Mouse (Mus musculus): ENCODE measurements around the gene Tfap2e. TPM values are rescaled to one million over a fixed set of nuclear protein-coding genes. Genes with fewer than 3 reads are reported as not detected.

The Tfap2e gene
- not detected in 2 replicates for polyA plus RNA-seq (2012; rRNA removed)

DNA sequence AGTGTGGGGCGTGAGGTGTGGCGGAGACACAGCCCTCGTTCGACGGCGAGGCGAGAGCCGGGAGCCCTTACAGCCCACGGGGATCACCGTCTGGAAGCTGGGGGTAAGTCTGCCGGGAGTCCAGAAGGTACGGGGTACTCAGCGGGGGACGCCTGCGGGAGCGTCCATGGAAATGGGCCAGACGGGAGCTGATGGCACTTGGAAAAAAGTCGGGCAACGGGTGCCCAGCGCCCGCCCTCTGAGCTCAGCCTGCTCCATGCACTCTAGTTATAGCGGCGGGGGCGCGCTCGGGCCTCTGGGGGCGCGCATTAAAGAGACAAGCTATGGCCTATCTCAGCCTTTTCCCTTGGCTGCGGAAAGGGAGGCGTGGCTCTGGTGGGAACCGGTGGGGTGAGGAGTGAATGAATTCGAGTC, at the start of gene Tfap2e:
Gene Tfap2e (minus strand): TSS at position 240 of the 414 bp plus-strand sequence.
- no peak for TF ChIP-seq CTCF (conservative IDR thresholded peaks at IDR 0.05; ENCODE audit: insufficient read depth, insufficient read length, low read depth, low read length)
- no peak for TF ChIP-seq POLR2A (IDR thresholded peaks at IDR 0.05; ENCODE audit: low read depth, low read length)
- H3K27me3 ChIP-seq (replicated peaks; ENCODE audit: control insufficient read depth, insufficient read depth, low read length): peaks cover 7% of the 10 kb centered on the region
- 2% methylated on average over 32 of the region's 32 CpGs for whole genome bisulfite sequencing

DNA sequence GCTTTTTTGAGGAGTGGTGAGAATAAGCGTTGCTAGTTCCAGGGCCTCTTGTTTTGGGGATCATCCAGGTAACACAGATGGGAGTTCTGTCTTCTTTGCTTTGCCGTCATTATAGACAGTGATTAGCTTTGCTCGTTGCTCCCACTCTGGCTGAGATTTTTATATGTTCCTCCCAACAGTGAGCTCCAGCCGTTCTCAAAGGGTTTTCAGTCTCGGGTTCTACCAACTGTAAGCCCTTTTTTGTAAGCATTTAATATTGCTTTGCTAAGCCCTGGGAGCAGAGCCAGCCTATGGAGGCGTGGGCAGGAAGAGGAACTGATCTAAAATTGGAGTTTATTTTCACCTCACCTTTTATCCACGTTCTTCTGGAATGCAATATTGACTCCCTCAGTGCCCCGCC, 47.0 kb upstream of the Tfap2e start:
- Histone ChIP-seq H3K27me3 (replicated peaks; ENCODE audit: control insufficient read depth, insufficient read depth, low read length) (no peaks in the 10 kb centered on the region), H3K4me3 (ENCODE audit: insufficient read depth, low read depth, low read length) (no peak overlapping the region), H3K36me3 (ENCODE audit: control insufficient read depth, insufficient read depth, low read length) (no peaks in the 10 kb centered on the region), H3K4me1 (ENCODE audit: control insufficient read depth, insufficient read depth, low read length) (no peaks in the 10 kb centered on the region), H3K27ac (ENCODE audit: insufficient read depth, low read depth, low read length) (no peak overlapping the region)
- no peak for DNase-seq
- no peak for TF ChIP-seq POLR2A (IDR thresholded peaks at IDR 0.05; ENCODE audit: low read depth, low read length)
- TF ChIP-seq CTCF (conservative IDR thresholded peaks at IDR 0.05; ENCODE audit: insufficient read depth, insufficient read length, low read depth, low read length): no peak
- 70% methylated on average over 8 of the region's 8 CpGs for WGBS

More for the DNA sequence above, at the start of gene Tfap2e:
- no peaks in the 10 kb centered on the region for H3K4me1 ChIP-seq (ENCODE audit: control insufficient read depth, insufficient read depth, low read length)
- peak within 1 kb of the TSS; percentile 34; the same call in 1 of the 2 replicates for H3K4me3 ChIP-seq (ENCODE audit: insufficient read depth, low read depth, low read length)
- no peaks in the 10 kb centered on the region for H3K36me3 ChIP-seq (ENCODE audit: control insufficient read depth, insufficient read depth, low read length)
- H3K27ac ChIP-seq (ENCODE audit: insufficient read depth, low read depth, low read length): no peak within 1 kb of the TSS
- no peak for DNase-seq

DNA sequence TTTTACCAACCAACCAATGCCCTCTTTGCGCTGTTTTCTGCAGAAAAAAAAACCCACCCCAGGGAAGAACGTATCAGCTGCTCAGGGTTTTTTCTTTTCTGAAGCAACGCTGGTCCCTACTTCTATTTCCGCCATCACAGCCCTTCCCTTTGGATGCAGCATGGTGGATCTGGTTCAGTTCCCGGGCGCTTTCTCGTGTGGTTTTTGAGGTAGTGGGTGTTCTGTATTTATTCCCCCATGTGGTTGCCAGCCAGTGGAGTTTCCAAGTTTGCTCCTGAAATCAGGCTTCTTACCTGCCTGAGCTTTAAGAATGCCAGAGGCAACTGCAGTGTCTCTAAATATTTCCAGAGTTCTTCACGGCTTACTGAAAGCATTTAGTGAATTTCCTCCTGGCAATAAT, 46.5 kb upstream of the Tfap2e start:
- H3K27ac ChIP-seq (ENCODE audit: insufficient read depth, low read depth, low read length): no peak overlapping the region
- no peak overlapping the region for H3K4me3 ChIP-seq (ENCODE audit: insufficient read depth, low read depth, low read length)
- no peak for DNase-seq
- H3K36me3 ChIP-seq (ENCODE audit: control insufficient read depth, insufficient read depth, low read length): no peaks in the 10 kb centered on the region
- H3K4me1 ChIP-seq (ENCODE audit: control insufficient read depth, insufficient read depth, low read length): no peaks in the 10 kb centered on the region
- TF ChIP-seq POLR2A (IDR thresholded peaks at IDR 0.05; ENCODE audit: low read depth, low read length) (no peak), CTCF (conservative IDR thresholded peaks at IDR 0.05; ENCODE audit: insufficient read depth, insufficient read length, low read depth, low read length) (no peak)
- 83% methylated on average over 8 of the region's 8 CpGs for WGBS
- H3K27me3 ChIP-seq (replicated peaks; ENCODE audit: control insufficient read depth, insufficient read depth, low read length): no peaks in the 10 kb centered on the region

DNA sequence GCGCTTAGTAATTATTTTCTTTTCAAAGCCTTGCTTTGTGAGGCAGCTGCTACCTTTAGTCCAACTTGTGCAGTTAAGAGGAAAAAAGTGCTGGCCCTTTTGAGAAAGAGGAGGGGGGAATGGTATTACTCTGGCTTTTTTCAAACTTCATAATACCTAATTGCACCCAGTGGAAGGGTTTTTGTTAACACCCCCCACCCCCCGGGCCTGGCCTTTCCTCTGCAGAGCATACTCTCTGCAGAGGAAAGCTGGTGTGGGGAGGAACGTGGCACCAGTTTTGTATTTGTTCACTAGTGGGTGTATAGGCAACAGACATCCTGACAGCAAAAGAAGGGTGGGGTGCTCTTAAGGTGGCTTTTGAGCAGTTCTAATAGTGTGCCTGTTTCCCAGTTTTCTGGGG, 45.8 kb upstream of the Tfap2e start:
- Histone ChIP-seq H3K27ac (ENCODE audit: insufficient read depth, low read depth, low read length) (no peak overlapping the region), H3K4me3 (ENCODE audit: insufficient read depth, low read depth, low read length) (no peak overlapping the region), H3K27me3 (replicated peaks; ENCODE audit: control insufficient read depth, insufficient read depth, low read length) (no peaks in the 10 kb centered on the region), H3K4me1 (ENCODE audit: control insufficient read depth, insufficient read depth, low read length) (no peaks in the 10 kb centered on the region), H3K36me3 (ENCODE audit: control insufficient read depth, insufficient read depth, low read length) (no peaks in the 10 kb centered on the region)
- 89% methylated on average over 3 of the region's 3 CpGs for WGBS
- no peak for TF ChIP-seq CTCF (conservative IDR thresholded peaks at IDR 0.05; ENCODE audit: insufficient read depth, insufficient read length, low read depth, low read length)
- TF ChIP-seq POLR2A (IDR thresholded peaks at IDR 0.05; ENCODE audit: low read depth, low read length): no peak
- DNase-seq: no peak

DNA sequence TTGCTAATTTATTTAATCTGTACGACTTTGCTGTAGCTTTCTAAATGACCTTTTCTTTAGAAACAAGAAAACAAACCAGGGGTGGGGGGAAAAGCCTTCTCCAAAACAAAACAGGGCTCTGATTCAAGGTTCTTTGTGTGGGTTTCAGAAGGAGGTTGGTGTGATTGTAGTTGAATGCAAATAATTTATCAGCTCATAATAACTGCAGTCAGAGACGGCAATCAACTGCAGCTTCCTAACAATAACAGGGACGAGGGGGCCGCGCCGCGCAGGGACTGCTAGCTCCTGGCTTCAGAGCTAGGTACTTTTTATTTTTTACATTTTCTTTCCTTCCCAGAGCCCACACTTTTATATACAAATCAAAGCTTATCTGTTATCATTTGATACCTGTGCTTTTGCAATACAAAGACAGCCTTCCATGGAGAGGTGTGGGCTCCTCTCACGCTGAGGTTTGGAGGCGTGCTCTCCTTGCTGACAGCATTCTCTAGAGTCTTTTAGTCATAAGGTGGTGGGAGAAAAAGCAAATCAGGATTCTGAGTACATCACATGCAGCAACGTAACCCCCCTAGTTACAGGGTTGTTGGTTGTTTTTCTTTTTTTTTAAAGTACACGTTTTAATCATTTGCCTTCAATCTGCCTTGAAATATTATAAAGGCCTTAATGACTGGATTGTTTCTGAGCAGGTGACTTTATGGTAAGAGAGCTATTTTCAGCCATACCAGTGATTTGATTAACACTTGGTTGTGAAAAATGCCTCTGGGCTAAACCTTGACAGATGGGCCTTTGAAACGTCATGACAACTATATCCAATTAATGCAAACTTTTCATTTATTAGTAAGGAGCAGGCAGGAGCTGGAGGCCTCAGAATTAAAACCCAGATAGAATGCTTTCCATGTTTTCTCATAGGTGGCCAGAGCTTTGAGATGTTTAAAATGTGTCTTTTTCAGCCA, 44.1 kb upstream of the Tfap2e start:
- Histone ChIP-seq H3K4me1 (ENCODE audit: control insufficient read depth, insufficient read depth, low read length) (no peaks in the 10 kb centered on the region), H3K27me3 (replicated peaks; ENCODE audit: control insufficient read depth, insufficient read depth, low read length) (no peaks in the 10 kb centered on the region), H3K36me3 (ENCODE audit: control insufficient read depth, insufficient read depth, low read length) (no peaks in the 10 kb centered on the region), H3K4me3 (ENCODE audit: insufficient read depth, low read depth, low read length) (no peak overlapping the region), H3K27ac (ENCODE audit: insufficient read depth, low read depth, low read length) (no peak overlapping the region)
- no peak for TF ChIP-seq CTCF (conservative IDR thresholded peaks at IDR 0.05; ENCODE audit: insufficient read depth, insufficient read length, low read depth, low read length)
- TF ChIP-seq POLR2A (IDR thresholded peaks at IDR 0.05; ENCODE audit: low read depth, low read length): no peak
- DNase-seq: no peak
- WGBS: 78% methylated on average over 12 of the region's 12 CpGs

DNA sequence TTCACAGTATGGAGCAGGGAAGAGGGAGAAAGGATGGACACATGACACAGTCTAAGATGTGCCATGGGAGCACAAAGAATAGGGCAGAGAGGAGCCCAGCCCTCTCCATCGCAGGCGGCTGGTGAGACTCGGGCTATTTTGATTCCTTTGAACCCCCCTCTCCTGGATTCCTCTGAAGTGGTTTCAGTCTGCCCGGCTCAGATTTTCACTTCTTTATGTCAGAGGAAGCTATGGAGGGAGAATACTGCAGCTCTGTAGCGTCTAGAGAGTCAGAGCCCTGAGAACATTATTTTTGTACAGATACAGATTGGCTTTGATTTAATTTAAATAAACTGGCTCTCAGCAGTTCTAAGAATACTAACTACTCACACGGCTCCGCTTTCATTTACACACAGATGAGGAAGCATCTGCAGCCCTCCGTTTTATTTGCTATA, 43.1 kb upstream of the Tfap2e start:
- Histone ChIP-seq H3K4me1 (ENCODE audit: control insufficient read depth, insufficient read depth, low read length) (no peaks in the 10 kb centered on the region), H3K4me3 (ENCODE audit: insufficient read depth, low read depth, low read length) (no peak overlapping the region), H3K27ac (ENCODE audit: insufficient read depth, low read depth, low read length) (no peak overlapping the region), H3K27me3 (replicated peaks; ENCODE audit: control insufficient read depth, insufficient read depth, low read length) (no peaks in the 10 kb centered on the region), H3K36me3 (ENCODE audit: control insufficient read depth, insufficient read depth, low read length) (no peaks in the 10 kb centered on the region)
- WGBS: 56% methylated on average over 8 of the region's 8 CpGs
- no peak for DNase-seq
- TF ChIP-seq POLR2A (IDR thresholded peaks at IDR 0.05; ENCODE audit: low read depth, low read length): no peak
- no peak for TF ChIP-seq CTCF (conservative IDR thresholded peaks at IDR 0.05; ENCODE audit: insufficient read depth, insufficient read length, low read depth, low read length)

DNA sequence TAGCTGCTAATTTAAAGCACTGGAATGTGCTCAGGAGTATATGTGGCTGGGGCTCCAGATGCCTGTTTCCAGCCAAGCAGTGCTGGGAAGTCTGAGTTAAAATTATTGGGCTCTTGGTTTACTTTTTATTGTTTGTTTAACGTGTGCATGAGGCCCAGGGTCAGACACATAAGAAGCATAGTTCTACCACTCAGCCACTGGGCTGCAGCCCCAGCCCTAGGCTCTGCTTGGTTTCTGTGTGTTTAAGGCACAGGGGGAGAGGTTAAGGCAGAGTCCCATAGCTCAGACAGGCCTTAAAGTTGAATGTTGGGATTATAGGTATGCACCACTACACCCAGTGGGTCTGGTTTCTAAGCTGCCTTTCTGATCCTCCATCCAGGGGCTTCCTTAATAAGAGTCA, 39.1 kb upstream of the Tfap2e start:
- Histone ChIP-seq H3K36me3 (ENCODE audit: control insufficient read depth, insufficient read depth, low read length) (no peaks in the 10 kb centered on the region), H3K4me3 (ENCODE audit: insufficient read depth, low read depth, low read length) (no peak overlapping the region), H3K4me1 (ENCODE audit: control insufficient read depth, insufficient read depth, low read length) (no peaks in the 10 kb centered on the region), H3K27ac (ENCODE audit: insufficient read depth, low read depth, low read length) (no peak overlapping the region), H3K27me3 (replicated peaks; ENCODE audit: control insufficient read depth, insufficient read depth, low read length) (no peaks in the 10 kb centered on the region)
- TF ChIP-seq POLR2A (IDR thresholded peaks at IDR 0.05; ENCODE audit: low read depth, low read length): no peak
- no peak for TF ChIP-seq CTCF (conservative IDR thresholded peaks at IDR 0.05; ENCODE audit: insufficient read depth, insufficient read length, low read depth, low read length)
- no peak for DNase-seq
- 61% methylated on average over 1 of the region's 1 CpGs for WGBS
